Mouse (Mus musculus): ENCODE measurements around the gene Grk2. TPM values are rescaled to one million over a fixed set of nuclear protein-coding genes. Genes with fewer than 3 reads are reported as not detected.

The Grk2 gene
- total RNA-seq, 2 experiments from 2014 or later: 54.1 to 59.4 TPM

Small RNA genes lying within 50 kb of the gene (microRNA-seq; reads per million reads assigned to microRNA genes)
- gene Mir6985: 0.54 to 7.1 reads per million in 2 experiments

Other genes starting within 250 kb of the Grk2 start
- gene Gstp3, start 246.7 kb downstream of the Grk2 start, total RNA-seq (2021): not detected
- not detected for gene Cabp2, start 224.6 kb downstream of the Grk2 start, total RNA-seq (2021)
- 10 to 100 TPM; 24.2 to 27.5 TPM for gene Cdk2ap2, start 209.0 kb downstream of the Grk2 start, total RNA-seq (2021)
- 10 to 100 TPM; 25.0 to 26.4 TPM for gene Pitpnm1, start 206.2 kb downstream of the Grk2 start, total RNA-seq (2021)
- gene Aip, start 180.4 kb downstream of the Grk2 start, total RNA-seq (2021): 10 to 100 TPM; 47.0 to 60.6 TPM
- gene Gpr152, start 166.4 kb downstream of the Grk2 start, total RNA-seq (2021): not detected
- not detected for gene Cabp4, start 162.2 kb downstream of the Grk2 start, total RNA-seq (2021)
- 10 to 100 TPM; 61.9 to 70.9 TPM for gene Coro1b, start 157.6 kb downstream of the Grk2 start, total RNA-seq (2021)
- 1 to 10 TPM; 3.2 to 6.7 TPM for gene Ptprcap, start 152.6 kb downstream of the Grk2 start, total RNA-seq (2021)
- 10 to 100 TPM; 21.6 to 23.6 TPM for gene Rps6kb2, start 142.9 kb downstream of the Grk2 start, total RNA-seq (2021)
- 10 to 100 TPM; 36.1 to 43.3 TPM for gene Carns1, start 130.7 kb downstream of the Grk2 start, total RNA-seq (2021)
- gene Tbc1d10c, start 114.9 kb downstream of the Grk2 start, total RNA-seq (2021): 1 to 10 TPM; 4.0 to 7.5 TPM
- gene Ppp1ca, start 114.2 kb downstream of the Grk2 start, total RNA-seq (2021): 100 to 1,000 TPM; 368 to 404 TPM
- 1 to 10 TPM; 4.7 to 5.0 TPM for gene Rad9a, start 104.6 kb downstream of the Grk2 start, total RNA-seq (2021)
- gene Clcf1, start 92.0 kb downstream of the Grk2 start, total RNA-seq (2021): 1 to 10 TPM; 1.6 to 2.0 TPM
- gene AC109138.7, start 91.9 kb downstream of the Grk2 start, total RNA-seq (2021): not detected
- gene Pold4, start 74.3 kb downstream of the Grk2 start, total RNA-seq (2021): 10 to 100 TPM in 1 of 2 experiments, 1 to 10 TPM in 1; 9.5 to 10.8 TPM
- gene Ssh3, start 37.0 kb downstream of the Grk2 start, total RNA-seq (2021): 1 to 10 TPM; 7.2 to 9.9 TPM
- 1 to 10 TPM; 1.0 to 1.4 TPM for gene Ankrd13d, start 23.1 kb downstream of the Grk2 start, total RNA-seq (2021)
- gene Kdm2a, start 92.1 kb upstream of the Grk2 start, total RNA-seq (2021): 10 to 100 TPM; 47.6 to 49.5 TPM
- gene Rhod, start 133.2 kb upstream of the Grk2 start, total RNA-seq (2021): 1 to 10 TPM; 5.9 to 6.6 TPM
- 1 to 10 TPM; 1.8 to 5.0 TPM for gene Syt12, start 171.2 kb upstream of the Grk2 start, total RNA-seq (2021)
- gene 2010003K11Rik, start 192.4 kb upstream of the Grk2 start, total RNA-seq (2021): under 1 TPM in 1 of 2 experiments, not detected in 1; 0.48 TPM
- 10 to 100 TPM in 1 of 2 experiments, 1 to 10 TPM in 1; 6.4 to 21.2 TPM for gene Pcx, start 204.2 kb upstream of the Grk2 start, total RNA-seq (2021)